Mouse (Mus musculus) kidney, postnatal 0 days (tissue): ENCODE measurements at regions not wholly inside any gene's neighbourhood (a gene's known extent, or its start where the extent isn't known, plus 50 kb on each side); places are given as distances from the start of the nearest gene placed in this dataset.

ENCODE experiments used
- ATAC-seq: fragments of 200-750 bp; cut with Nextera tagmentation; replicated peaks from 2 replicates; pipeline ENCODE4 v1.8.0; 2017; ENCODE audit warnings: low read depth, moderate number of reproducible peaks, moderate TSS enrichment, moderate library complexity; ENCODE audit not compliant: low FRiP score
- DNase-seq: peaks from one replicate; pipeline ENCODE4 v3.0.0-alpha.2; 2016; ENCODE audit warnings: low spot score
- H3K27ac ChIP-seq: fragments of 300-500 bp; sonication (generic); 2 replicates; pipeline ENCODE4 v1.5.1; 2014; ENCODE audit warnings: mild to moderate bottlenecking
- H3K27me3 ChIP-seq: fragments of 300-500 bp; sonication (generic); 2 replicates; pipeline ENCODE4 v1.6.1; 2014; ENCODE audit warnings: low read length, mixed read lengths; ENCODE audit not compliant: insufficient read depth
- H3K36me3 ChIP-seq: fragments of 300-500 bp; sonication (generic); 2 replicates; pipeline ENCODE4 v1.6.1; 2014; ENCODE audit warnings: low read length, mixed read lengths; ENCODE audit not compliant: insufficient read depth
- H3K4me1 ChIP-seq: fragments of 300-500 bp; sonication (generic); replicated peaks from 2 replicates; pipeline ENCODE4 v1.6.1; 2014; ENCODE audit warnings: antibody characterized with exemption, low read length, mixed read lengths; ENCODE audit not compliant: insufficient read depth
- H3K4me2 ChIP-seq: fragments of 300-500 bp; sonication (generic); 2 replicates; pipeline ENCODE4 v1.6.1; 2014; ENCODE audit warnings: mild to moderate bottlenecking, low read length, moderate library complexity, mixed read lengths
- H3K4me3 ChIP-seq: fragments of 300-500 bp; sonication (generic); replicated peaks from 2 replicates; pipeline ENCODE4 v1.5.1; 2014; ENCODE audit warnings: low read depth, low read length
- H3K9ac ChIP-seq: fragments of 300-500 bp; sonication (generic); 2 replicates; pipeline ENCODE4 v1.6.1; 2014; ENCODE audit warnings: low read depth, low read length
- H3K9me3 ChIP-seq: fragments of 300-500 bp; sonication (generic); replicated peaks from 2 replicates; pipeline ENCODE4 v1.6.1; 2016; ENCODE audit warnings: low read length, inconsistent platforms, mixed read lengths
- CTCF ChIP-seq: IDR thresholded peaks from 2 replicates; pipeline ENCODE4 v1.5.1; 2016; ENCODE audit warnings: antibody characterized with exemption, low read depth, mild to moderate bottlenecking, moderate library complexity
- WGBS: fragments of 180-500 bp; shearing (Covaris S2); extraction: QIAGEN DNeasy Blood & Tissue Kit; methylation state at CpG from one replicate; pipeline ENCODE4 v1.1.7; 2014; 5-methylcytosine and 5-hydroxymethylcytosine counted together

DNA sequence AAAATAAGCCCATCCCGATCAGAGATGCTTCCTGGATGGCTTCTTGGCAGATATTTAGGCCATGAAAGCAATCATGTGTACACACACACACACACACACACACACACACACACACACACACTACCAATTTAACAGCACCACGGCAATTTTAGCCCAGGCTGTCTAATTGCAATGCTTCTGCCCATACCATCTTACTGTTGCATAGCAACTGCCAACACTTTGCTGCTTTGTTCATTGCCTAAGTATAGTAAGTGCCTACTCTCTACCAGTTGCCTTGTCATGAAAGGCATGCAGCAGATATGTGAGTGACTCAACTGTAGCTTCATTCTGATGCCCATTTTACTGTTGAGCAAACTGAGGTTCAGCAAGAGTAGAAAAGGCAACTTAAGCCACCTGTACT, 428.0 kb upstream of the Ercc4 start:
- no peak for ATAC-seq
- no peak for TF ChIP-seq CTCF
- H3K36me3 ChIP-seq = no peaks in the 10 kb centered on the region
- no peak for DNase-seq
- H3K4me3 ChIP-seq = no peak overlapping the region
- no peak overlapping the region for H3K27ac ChIP-seq
- H3K9ac ChIP-seq = no peak overlapping the region
- 89% methylated on average over 2 of the region's 2 CpGs for WGBS
- H3K27me3 ChIP-seq = no peaks in the 10 kb centered on the region
- no peaks in the 10 kb centered on the region for H3K9me3 ChIP-seq
- no peak overlapping the region for H3K4me2 ChIP-seq
- H3K4me1 ChIP-seq = no peaks in the 10 kb centered on the region

- Histone ChIP-seq H3K27ac (no peak overlapping the region), H3K36me3 (no peaks in the 10 kb centered on the region), H3K4me1 (no peaks in the 10 kb centered on the region), H3K4me3 (no peak overlapping the region), H3K4me2 (no peak overlapping the region), H3K27me3 (no peaks in the 10 kb centered on the region), H3K9ac (no peak overlapping the region), H3K9me3 (no peaks in the 10 kb centered on the region)
- DNase-seq (no peak), ATAC-seq (no peak)
- TF ChIP-seq CTCF = no peak
- WGBS = 67% methylated on average over 3 of the region's 3 CpGs
These were observed 423.7 kb upstream of the Ercc4 start for GRCm38 (mm10) chr16:12685816-12686215.

GRCm38 (mm10) chr16:12691776-12692175, 417.7 kb upstream of the Ercc4 start:
- Histone ChIP-seq H3K36me3 (no peaks in the 10 kb centered on the region), H3K9me3 (no peaks in the 10 kb centered on the region), H3K4me1 (no peaks in the 10 kb centered on the region), H3K27ac (no peak overlapping the region), H3K4me3 (no peak overlapping the region), H3K9ac (no peak overlapping the region), H3K27me3 (no peaks in the 10 kb centered on the region), H3K4me2 (no peak overlapping the region)
- no peak for TF ChIP-seq CTCF
- no peak for DNase-seq
- 32% methylated on average over 3 of the region's 3 CpGs for WGBS
- ATAC-seq = no peak

GRCm38 (mm10) chr16:12692739-12693292, 416.7 kb upstream of the Ercc4 start:
- H3K4me1 ChIP-seq = no peaks in the 10 kb centered on the region
- H3K4me3 ChIP-seq = no peak overlapping the region
- no peaks in the 10 kb centered on the region for H3K9me3 ChIP-seq
- H3K4me2 ChIP-seq = no peak overlapping the region
- no peak for TF ChIP-seq CTCF
- DNase-seq (no peak), ATAC-seq (no peak)
- H3K27ac ChIP-seq = no peak overlapping the region
- 45% methylated on average over 5 of the region's 5 CpGs for WGBS
- H3K27me3 ChIP-seq = no peaks in the 10 kb centered on the region
- no peaks in the 10 kb centered on the region for H3K36me3 ChIP-seq
- no peak overlapping the region for H3K9ac ChIP-seq

DNA sequence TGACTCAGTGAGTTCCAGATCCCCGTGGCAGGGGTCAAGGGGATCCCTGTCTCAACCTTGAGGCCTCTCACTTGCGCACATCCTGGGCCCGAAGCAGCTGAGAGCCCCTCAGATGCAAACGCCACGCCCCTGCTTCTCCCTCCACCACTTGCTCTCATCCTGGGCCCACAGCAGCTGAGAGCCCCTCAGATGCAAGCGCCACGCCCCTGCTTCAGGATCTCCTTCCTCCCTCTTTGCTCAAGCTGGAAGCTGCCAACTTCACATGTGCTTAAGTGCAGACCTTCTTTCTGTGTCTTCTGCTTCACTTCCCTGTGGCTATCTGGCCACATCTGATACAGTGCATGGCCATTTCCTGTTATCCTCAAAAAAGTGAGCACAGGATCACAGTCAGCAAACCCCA, 416.1 kb upstream of the Ercc4 start:
- H3K27me3 ChIP-seq = no peaks in the 10 kb centered on the region
- ATAC-seq = no peak
- H3K4me3 ChIP-seq = no peak overlapping the region
- no peak for TF ChIP-seq CTCF
- no peak for DNase-seq
- no peaks in the 10 kb centered on the region for H3K9me3 ChIP-seq
- no peaks in the 10 kb centered on the region for H3K4me1 ChIP-seq
- 66% methylated on average over 7 of the region's 7 CpGs for WGBS
- no peaks in the 10 kb centered on the region for H3K36me3 ChIP-seq
- H3K9ac ChIP-seq = no peak overlapping the region
- no peak overlapping the region for H3K4me2 ChIP-seq
- H3K27ac ChIP-seq = no peak overlapping the region

DNA sequence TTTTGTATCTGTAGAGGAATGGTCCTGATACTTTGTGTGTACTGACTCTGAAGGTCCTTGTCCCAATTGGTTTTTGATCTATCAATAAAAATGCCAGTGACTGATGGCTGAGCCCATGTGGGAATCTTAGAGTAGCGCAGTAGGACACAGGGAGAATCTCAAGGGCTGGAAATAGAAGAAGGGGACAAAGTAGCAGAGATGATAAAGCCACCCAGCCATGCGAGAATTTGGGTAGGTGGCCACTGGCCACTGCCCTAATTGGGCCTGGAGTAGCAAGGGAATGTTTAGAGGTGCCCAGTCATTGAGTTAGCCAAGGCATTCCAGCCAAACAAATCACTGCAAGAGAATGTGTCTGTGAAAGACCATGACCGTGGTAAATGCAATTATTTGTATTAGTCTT, 414.8 kb upstream of the Ercc4 start:
- WGBS = 86% methylated on average over 3 of the region's 3 CpGs
- no peak for TF ChIP-seq CTCF
- Histone ChIP-seq H3K9ac (no peak overlapping the region), H3K36me3 (no peaks in the 10 kb centered on the region), H3K9me3 (no peaks in the 10 kb centered on the region), H3K4me2 (no peak overlapping the region), H3K4me1 (no peaks in the 10 kb centered on the region), H3K4me3 (no peak overlapping the region), H3K27ac (no peak overlapping the region), H3K27me3 (no peaks in the 10 kb centered on the region)
- DNase-seq = no peak
- no peak for ATAC-seq

GRCm38 (mm10) chr16:12696939-12697621, 412.4 kb upstream of the Ercc4 start:
- DNase-seq (no peak), ATAC-seq (no peak)
- H3K9me3 ChIP-seq = no peaks in the 10 kb centered on the region
- H3K4me3 ChIP-seq = no peak overlapping the region
- WGBS = 92% methylated on average over 10 of the region's 10 CpGs
- no peaks in the 10 kb centered on the region for H3K4me1 ChIP-seq
- TF ChIP-seq CTCF = no peak
- no peaks in the 10 kb centered on the region for H3K27me3 ChIP-seq
- no peak overlapping the region for H3K27ac ChIP-seq
- H3K4me2 ChIP-seq = no peak overlapping the region
- no peak overlapping the region for H3K9ac ChIP-seq
- H3K36me3 ChIP-seq = no peaks in the 10 kb centered on the region
